Mouse (Mus musculus) ES-Bruce4 (cell line): Measurements from ENCODE around the gene Cdc14a.

Source experiments
- CTCF ChIP-seq: IDR thresholded peaks from one replicate; pipeline ENCODE4 v1.8.1; 2011; ENCODE audit warnings: low read depth, low read length
- EP300 ChIP-seq: IDR thresholded peaks from 2 replicates; pipeline ENCODE4 v1.6.1; 2011; ENCODE audit warnings: low read depth, low read length; ENCODE audit not compliant: insufficient read depth
- POLR2A ChIP-seq: IDR thresholded peaks from one replicate; pipeline ENCODE4 v1.8.1; 2011; ENCODE audit warnings: low read length; ENCODE audit not compliant: insufficient read depth

DNA sequence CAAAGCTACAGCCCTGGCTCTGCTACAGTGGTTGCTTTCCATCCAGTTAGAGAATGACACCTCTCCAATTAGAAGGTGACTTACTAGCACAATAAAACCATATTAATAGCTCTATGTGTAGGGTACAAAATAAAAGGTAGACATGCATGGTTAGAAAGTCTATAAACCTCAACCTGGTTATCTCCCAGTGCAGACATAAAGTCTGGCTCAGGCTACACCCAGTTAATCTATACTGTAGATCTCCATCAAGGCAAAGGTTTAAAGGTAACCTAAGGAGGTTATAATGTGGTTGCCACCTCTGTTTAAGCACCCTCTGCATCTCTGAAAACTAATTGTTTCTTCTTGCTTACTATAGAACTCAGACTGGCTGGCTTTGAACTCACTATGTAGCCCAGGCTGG is 36.9 kb downstream of the Cdc14a start:
- TF ChIP-seq POLR2A: no peak
- no peak for TF ChIP-seq CTCF
- TF ChIP-seq EP300: no peak
